Mouse (Mus musculus) hindbrain, embryonic 12.5 days (tissue): Measurements from ENCODE around the gene Rab24. TPM values are rescaled to one million over a fixed set of nuclear protein-coding genes. Genes with fewer than 3 reads are reported as not detected.

Experiments used
- polyA plus RNA-seq: library from polyadenylated mRNA; unstranded; fragments of >200 nt; fragmentation: Nextera tagmentation; extraction: Ambion mirVana; gene quantifications from 2 replicates; pipeline ENCODE4 v1.2.1, GENCODE M21; 2016

The Rab24 gene
- polyA plus RNA-seq, 1 experiment from 2014 or later = 105 TPM

Other genes with a start within 250 kb of the Rab24 start
- 23.1 and 25.3 TPM in 2 replicates for gene Uimc1, start 221.6 kb downstream of the Rab24 start, polyA plus RNA-seq
- gene Zfp346, start 216.6 kb downstream of the Rab24 start, polyA plus RNA-seq = 25.5 and 30.6 TPM in 2 replicates
- not detected in 2 replicates for gene Gm17617, start 188.4 kb downstream of the Rab24 start, polyA plus RNA-seq
- gene Fgfr4, start 169.3 kb downstream of the Rab24 start, polyA plus RNA-seq = 2.7 and 2.9 TPM in 2 replicates
- 78.7 and 81.6 TPM in 2 replicates for gene Nsd1, start 112.2 kb downstream of the Rab24 start, polyA plus RNA-seq
- gene Prelid1, start 1.4 kb downstream of the Rab24 start, polyA plus RNA-seq = 310 and 344 TPM in 2 replicates
- 22.2 and 24.3 TPM in 2 replicates for gene Mxd3, start 7.9 kb upstream of the Rab24 start, polyA plus RNA-seq
- 88.1 and 92.8 TPM in 2 replicates for gene Lman2, start 40.8 kb upstream of the Rab24 start, polyA plus RNA-seq
- 0.35 and 0.78 TPM in 2 replicates for gene Rgs14, start 47.8 kb upstream of the Rab24 start, polyA plus RNA-seq
- 0.10 TPM in 1 of 2 replicates, not detected in the other for gene Slc34a1, start 76.2 kb upstream of the Rab24 start, polyA plus RNA-seq
- gene Pfn3, start 93.3 kb upstream of the Rab24 start, polyA plus RNA-seq = not detected in 2 replicates
- gene F12, start 104.8 kb upstream of the Rab24 start, polyA plus RNA-seq = 0.16 TPM in 1 of 2 replicates, not detected in the other
- gene Grk6, start 123.1 kb upstream of the Rab24 start, polyA plus RNA-seq = 48.9 and 54.4 TPM in 2 replicates
- 1.1 and 1.5 TPM in 2 replicates for gene Prr7, start 142.3 kb upstream of the Rab24 start, polyA plus RNA-seq
- 585 and 628 TPM in 2 replicates for gene Dbn1, start 166.2 kb upstream of the Rab24 start, polyA plus RNA-seq
- 154 and 158 TPM in 2 replicates for gene Pdlim7, start 191.7 kb upstream of the Rab24 start, polyA plus RNA-seq
- 3.7 and 4.7 TPM in 2 replicates for gene Dok3, start 207.3 kb upstream of the Rab24 start, polyA plus RNA-seq
- gene Ddx41, start 214.7 kb upstream of the Rab24 start, polyA plus RNA-seq = 64.0 and 64.6 TPM in 2 replicates
- gene Fam193b, start 249.2 kb upstream of the Rab24 start, polyA plus RNA-seq = 67.4 and 71.9 TPM in 2 replicates